Mouse (Mus musculus): ENCODE results near the gene Phactr1. TPM values are rescaled to one million over a fixed set of nuclear protein-coding genes. Genes with fewer than 3 reads are reported as not detected.

Phactr1 gene
- polyA plus RNA-seq, 1 experiment from 2014 or later = 0.34 TPM

DNA sequence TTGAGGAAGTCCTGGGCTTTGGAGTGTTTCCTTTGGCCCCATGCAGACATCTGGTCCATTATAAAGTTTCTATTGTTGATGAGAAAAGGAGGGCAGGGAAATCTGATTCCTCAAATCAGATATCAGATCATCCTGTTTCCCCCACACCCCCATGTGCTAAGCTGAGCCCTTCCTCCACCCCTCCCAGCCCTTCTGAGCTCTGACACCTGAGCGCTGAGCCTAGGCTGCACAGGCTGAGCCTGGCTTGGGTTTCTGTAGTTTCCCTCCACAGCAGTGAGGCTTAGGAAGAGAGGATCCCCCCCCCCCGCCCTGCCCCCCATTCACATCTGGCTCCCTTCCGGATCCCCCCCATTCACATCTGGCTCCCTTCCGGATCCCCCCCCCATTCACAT is 444.3 kb downstream of the Phactr1 start:
- H3K4me3 ChIP-seq (ENCODE audit: inconsistent target) = no peak overlapping the region
- H3K36me3 ChIP-seq (ENCODE audit: inconsistent target) = no peaks in the 10 kb centered on the region
- WGBS (ENCODE audit: missing documents) = 50% methylated on average over 4 of the region's 4 CpGs
- H3K79me2 ChIP-seq (ENCODE audit: inconsistent target) = no peaks in the 10 kb centered on the region
- no peak overlapping the region for H3K27ac ChIP-seq

DNA sequence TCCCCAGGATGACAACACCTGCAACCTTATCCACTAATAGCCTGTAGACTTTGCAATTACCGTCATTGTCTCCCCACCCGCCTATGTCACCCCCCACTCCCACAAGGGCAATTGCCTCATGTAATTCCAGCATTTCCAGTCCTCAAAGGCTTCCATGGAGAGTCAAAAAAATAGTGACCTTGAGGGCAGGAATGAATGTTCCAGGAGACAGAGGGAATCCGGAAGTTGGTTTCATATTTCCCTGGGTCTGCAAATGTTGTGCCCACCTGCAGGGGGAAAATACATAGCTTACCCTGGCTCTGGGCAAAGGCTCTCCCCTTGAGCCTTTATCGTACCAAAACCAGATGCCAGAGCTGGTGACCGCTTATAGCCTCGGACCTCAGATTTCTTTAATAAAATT is 449.7 kb downstream of the Phactr1 start:
- no peaks in the 10 kb centered on the region for H3K79me2 ChIP-seq (ENCODE audit: inconsistent target)
- WGBS (ENCODE audit: missing documents) = 94% methylated on average over 6 of the region's 6 CpGs
- H3K36me3 ChIP-seq (ENCODE audit: inconsistent target) = no peaks in the 10 kb centered on the region
- no peak overlapping the region for H3K4me3 ChIP-seq (ENCODE audit: inconsistent target)
- no peak overlapping the region for H3K27ac ChIP-seq

DNA sequence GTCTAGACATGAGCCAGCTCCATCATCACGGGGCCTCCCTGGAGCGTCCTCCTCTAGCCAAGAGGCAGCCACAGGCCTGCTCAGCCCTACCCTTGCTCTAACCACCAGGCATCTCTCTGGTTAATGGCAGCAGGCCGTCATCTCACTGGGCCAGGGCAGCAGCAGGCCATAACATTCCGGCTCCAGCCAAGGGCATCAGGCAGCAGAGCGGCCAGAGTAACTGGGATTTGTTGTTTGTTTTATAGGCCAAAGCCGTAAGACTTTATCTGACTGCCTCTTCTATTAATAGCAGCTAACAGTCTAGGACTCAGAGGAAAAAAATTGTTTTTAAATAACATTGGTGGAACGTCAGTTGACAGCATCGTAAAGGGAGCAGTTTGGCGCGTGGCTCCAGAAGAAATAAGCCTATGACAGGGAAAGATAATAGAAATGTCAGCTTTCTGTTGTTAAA is 451.3 kb downstream of the Phactr1 start:
- H3K27ac ChIP-seq = no peak overlapping the region
- WGBS (ENCODE audit: missing documents) = 93% methylated on average over 10 of the region's 10 CpGs
- H3K4me3 ChIP-seq (ENCODE audit: inconsistent target) = no peak overlapping the region
- H3K79me2 ChIP-seq (ENCODE audit: inconsistent target) = no peaks in the 10 kb centered on the region
- no peaks in the 10 kb centered on the region for H3K36me3 ChIP-seq (ENCODE audit: inconsistent target)

DNA sequence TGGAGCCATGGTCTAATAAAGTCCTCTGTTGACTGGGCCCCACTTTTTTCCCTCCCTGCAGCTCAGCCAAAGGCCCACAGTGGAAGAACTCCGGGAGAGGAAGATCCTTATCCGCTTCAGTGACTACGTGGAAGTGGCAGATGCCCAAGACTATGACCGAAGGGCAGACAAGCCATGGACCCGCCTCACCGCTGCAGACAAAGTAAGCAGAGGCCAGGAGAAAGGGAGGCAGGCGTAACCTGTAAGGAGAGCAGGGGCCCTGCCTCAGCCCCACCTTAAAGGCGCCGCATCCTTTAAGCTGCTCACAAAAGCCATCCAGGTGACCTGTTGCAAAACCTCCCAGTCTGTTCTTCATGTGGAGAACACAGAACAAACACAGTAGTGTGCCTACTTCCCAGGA is 452.4 kb downstream of the Phactr1 start:
- 94% methylated on average over 9 of the region's 9 CpGs for WGBS (ENCODE audit: missing documents)
- no peaks in the 10 kb centered on the region for H3K36me3 ChIP-seq (ENCODE audit: inconsistent target)
- no peak overlapping the region for H3K4me3 ChIP-seq (ENCODE audit: inconsistent target)
- H3K79me2 ChIP-seq (ENCODE audit: inconsistent target) = no peaks in the 10 kb centered on the region
- H3K27ac ChIP-seq = no peak overlapping the region

DNA sequence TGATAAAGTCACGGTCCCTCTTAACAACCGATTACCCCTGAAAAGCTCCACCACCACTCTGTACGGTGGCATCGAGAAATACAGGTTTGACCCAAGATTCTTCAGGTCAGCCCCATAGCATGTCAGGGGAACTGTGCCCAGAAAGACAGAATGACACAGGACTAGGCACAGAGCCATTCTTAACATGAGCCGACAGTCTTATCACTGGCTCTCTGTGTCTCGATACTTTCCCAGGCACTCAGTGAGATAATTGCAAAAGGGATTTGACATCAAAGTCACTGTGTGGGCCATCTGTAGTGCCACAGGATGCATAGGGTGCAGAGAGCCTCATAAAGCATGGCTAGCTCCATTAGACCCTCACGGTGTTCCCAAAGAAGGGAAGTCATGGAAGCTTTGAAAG is 453.0 kb downstream of the Phactr1 start:
- Histone ChIP-seq H3K27ac (no peak overlapping the region), H3K4me3 (ENCODE audit: inconsistent target) (no peak overlapping the region), H3K36me3 (ENCODE audit: inconsistent target) (no peaks in the 10 kb centered on the region), H3K79me2 (ENCODE audit: inconsistent target) (no peaks in the 10 kb centered on the region)
- 91% methylated on average over 7 of the region's 7 CpGs for WGBS (ENCODE audit: missing documents)

DNA sequence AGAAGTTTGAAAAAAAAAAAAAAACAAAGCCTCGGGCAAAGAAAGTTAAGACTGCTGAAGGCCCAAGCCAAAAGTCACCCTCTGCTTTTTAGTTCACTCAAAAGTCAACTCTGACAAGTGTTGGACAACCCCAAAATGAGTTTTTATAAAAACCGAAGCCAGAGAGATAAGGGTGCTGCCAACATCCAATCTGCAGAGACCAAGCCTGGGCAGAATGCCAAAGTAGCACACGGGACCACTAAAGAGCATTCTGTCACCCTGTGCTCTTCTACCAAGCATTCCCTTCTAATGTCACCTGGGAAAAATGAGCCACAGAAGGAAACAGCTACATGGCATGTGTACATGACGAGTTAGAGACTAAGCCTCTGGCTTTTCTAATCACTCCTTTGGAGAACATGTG is 454.0 kb downstream of the Phactr1 start:
- no peak overlapping the region for H3K27ac ChIP-seq
- H3K79me2 ChIP-seq (ENCODE audit: inconsistent target) = no peaks in the 10 kb centered on the region
- H3K4me3 ChIP-seq (ENCODE audit: inconsistent target) = no peak overlapping the region
- WGBS (ENCODE audit: missing documents) = 50% methylated on average over 4 of the region's 4 CpGs
- no peaks in the 10 kb centered on the region for H3K36me3 ChIP-seq (ENCODE audit: inconsistent target)

DNA sequence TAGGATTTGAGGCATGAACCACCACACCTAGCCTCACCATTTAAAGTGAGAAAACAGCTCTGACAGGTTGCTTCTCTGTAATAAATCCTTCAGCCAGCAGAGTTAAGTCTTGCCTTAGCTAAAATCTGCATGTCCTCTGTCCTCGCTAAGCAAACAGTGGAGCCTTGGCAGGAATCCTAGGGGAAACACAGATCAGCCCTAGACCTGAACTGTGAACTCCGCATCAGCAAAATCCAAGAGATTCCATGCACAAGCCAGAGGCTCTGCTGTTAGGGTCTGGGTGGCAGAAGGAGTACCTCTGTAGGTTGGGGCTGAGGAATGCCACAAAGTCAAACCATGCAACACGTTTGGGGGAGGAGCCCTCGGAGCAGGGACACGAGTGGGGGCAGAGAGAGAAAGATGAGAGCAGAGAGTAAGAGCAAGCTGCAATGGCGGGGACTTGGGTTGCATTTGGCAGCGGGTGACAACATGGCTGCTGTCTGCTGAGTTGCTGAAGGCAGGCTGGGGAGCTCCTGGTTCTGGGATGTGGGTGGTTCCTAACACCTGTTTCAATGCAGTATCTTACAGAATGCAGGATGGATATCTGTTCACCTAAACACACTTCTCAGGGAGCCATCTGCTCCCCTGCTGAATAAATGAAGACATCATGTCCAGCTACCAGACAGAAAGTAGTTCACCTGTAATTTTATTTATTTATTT is 464.4 kb downstream of the Phactr1 start:
- WGBS (ENCODE audit: missing documents) = 92% methylated on average over 7 of the region's 7 CpGs
- Histone ChIP-seq H3K27ac (no peak overlapping the region), H3K36me3 (ENCODE audit: inconsistent target) (no peaks in the 10 kb centered on the region), H3K79me2 (ENCODE audit: inconsistent target) (no peaks in the 10 kb centered on the region), H3K4me3 (ENCODE audit: inconsistent target) (no peak overlapping the region)

DNA sequence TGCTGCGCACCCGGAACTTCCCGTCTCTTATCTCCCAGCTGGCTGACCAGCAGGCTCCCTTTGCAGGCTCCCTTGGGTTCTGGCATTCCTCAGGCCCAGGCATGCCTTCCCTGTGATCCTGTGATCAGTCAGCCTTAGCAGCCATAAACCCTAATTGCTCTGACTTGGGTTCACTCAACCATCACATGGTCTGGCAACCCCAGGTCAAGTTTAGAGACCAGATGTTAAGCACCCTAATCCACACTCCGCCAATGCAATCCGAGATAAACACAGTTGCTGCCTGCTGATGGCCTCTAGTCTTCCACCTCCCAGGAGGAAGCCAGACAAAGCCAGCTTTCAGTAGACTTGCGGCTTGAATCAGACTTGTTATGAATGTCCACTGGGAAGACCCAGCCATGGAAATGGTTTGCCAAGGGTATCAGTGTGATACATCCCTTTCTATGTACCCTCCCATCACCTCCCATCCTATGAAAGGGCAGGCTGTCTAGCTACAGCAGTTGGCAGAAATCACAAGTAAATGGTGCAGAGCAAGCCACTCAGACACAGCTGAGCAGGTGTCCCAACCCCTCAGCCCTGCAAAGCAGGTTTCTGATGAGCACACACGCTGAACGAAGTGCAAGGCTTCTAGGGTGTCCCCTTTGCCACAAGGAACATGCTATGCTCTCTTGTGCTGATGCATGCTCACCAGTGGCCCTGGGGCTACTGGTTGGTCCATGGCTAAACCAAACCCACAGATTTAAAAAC is 466.3 kb downstream of the Phactr1 start:
- WGBS (ENCODE audit: missing documents) = 97% methylated on average over 8 of the region's 8 CpGs
- no peaks in the 10 kb centered on the region for H3K79me2 ChIP-seq (ENCODE audit: inconsistent target)

DNA sequence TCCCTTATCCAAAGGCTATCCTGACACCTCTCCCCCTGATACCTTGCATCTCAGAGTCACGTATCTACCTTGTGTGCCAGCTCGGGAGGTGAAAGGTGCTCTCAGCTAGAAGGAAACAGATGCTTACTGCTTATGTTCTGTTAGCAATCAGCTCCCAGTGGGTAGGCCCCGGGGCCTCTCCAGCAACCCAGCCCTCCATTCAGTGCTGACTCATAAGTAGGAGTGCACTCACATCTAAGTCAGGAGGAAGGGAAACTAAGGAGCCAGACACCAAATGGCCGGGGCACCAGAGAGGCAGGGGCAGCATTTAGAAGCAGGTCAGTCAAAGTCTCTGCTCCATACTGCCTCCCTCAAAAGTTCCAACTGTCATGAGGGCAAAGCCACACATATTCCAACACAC is 468.3 kb downstream of the Phactr1 start:
- no peak overlapping the region for H3K4me3 ChIP-seq (ENCODE audit: inconsistent target)
- no peak overlapping the region for H3K27ac ChIP-seq
- no peaks in the 10 kb centered on the region for H3K79me2 ChIP-seq (ENCODE audit: inconsistent target)
- 34% methylated on average over 4 of the region's 4 CpGs for WGBS (ENCODE audit: missing documents)
- no peaks in the 10 kb centered on the region for H3K36me3 ChIP-seq (ENCODE audit: inconsistent target)

More for the DNA sequence above, 466.3 kb downstream of the Phactr1 start:
- Histone ChIP-seq H3K36me3 (ENCODE audit: inconsistent target) (no peaks in the 10 kb centered on the region), H3K27ac (no peak overlapping the region), H3K4me3 (ENCODE audit: inconsistent target) (no peak overlapping the region)

DNA sequence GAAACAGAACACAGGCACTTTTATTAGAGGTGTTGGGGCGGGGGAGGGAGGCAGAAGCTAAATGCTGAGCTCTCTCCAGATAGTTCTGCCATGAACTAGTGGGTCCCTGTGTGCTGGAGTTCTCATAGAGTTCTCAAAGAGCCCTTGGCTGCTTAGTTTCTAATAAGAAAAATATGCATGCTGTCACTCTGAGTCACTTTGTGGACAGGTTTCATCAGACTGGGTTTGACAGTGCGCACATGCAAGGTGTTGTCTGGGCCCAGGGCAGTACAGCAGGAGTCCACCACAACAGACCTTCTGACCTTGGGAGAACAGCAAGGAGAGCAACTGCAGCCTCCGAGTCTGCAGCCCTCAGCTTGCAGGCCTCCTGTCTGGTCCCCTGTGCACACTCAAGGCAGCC is 469.2 kb downstream of the Phactr1 start:
- H3K27ac ChIP-seq = no peak overlapping the region
- no peaks in the 10 kb centered on the region for H3K79me2 ChIP-seq (ENCODE audit: inconsistent target)
- WGBS (ENCODE audit: missing documents) = 96% methylated on average over 3 of the region's 3 CpGs
- no peak overlapping the region for H3K4me3 ChIP-seq (ENCODE audit: inconsistent target)
- peaks cover 7% of the 10 kb centered on the region; the same call in 1 of the 2 replicates for H3K36me3 ChIP-seq (ENCODE audit: inconsistent target)

DNA sequence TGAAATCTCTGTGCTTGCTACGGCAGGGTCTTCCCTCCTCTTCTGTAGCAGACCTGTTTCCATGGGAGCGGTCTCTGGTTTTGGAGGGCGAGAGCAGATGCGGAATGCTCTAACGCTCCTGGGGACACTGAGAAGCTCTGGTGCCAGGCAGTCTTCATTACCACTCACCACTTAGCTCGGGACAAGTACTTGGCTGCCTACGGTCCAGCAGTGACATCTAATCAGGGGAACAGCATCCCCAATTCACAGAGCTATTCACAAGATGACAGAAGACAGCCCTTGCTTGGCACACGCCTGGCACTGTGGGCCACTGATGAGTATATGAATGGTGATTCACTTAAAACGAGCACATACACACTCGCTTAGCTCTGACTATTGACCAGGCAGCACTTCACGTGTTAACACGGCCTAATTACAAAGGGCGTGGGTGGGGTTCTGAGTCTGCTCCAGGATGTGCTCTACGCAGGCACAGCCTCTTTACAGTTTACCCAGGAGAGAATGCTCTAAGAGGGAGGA is 471.6 kb downstream of the Phactr1 start:
- Histone ChIP-seq H3K4me3 (ENCODE audit: inconsistent target) (no peak overlapping the region), H3K27ac (no peak overlapping the region), H3K36me3 (ENCODE audit: inconsistent target) (peaks cover 8% of the 10 kb centered on the region; the same call in 1 of the 2 replicates), H3K79me2 (ENCODE audit: inconsistent target) (no peaks in the 10 kb centered on the region)
- 98% methylated on average over 14 of the region's 14 CpGs for WGBS (ENCODE audit: missing documents)

DNA sequence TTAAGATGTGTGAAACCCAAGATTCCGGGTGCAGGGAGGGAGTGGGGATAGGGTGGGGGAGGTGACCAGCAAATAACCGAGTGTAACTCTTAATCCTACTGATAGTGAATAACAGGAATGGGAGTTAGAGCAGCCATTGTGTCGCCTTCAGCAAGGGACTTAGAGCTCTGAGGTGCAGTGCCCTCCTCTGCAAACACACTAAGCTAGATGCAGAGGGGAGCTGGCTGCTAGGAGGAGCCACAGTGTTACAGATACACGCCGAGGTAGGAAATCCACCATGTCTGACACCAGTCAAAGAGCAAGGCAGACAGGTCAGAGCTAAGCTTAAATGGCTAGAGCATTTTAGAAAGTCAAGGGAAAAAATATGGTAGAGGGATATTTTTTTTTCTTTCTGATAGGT is 476.9 kb downstream of the Phactr1 start:
- H3K4me3 ChIP-seq (ENCODE audit: inconsistent target) = no peak overlapping the region
- no peaks in the 10 kb centered on the region for H3K79me2 ChIP-seq (ENCODE audit: inconsistent target)
- H3K36me3 ChIP-seq (ENCODE audit: inconsistent target) = peaks cover 8% of the 10 kb centered on the region; the same call in 1 of the 2 replicates
- H3K27ac ChIP-seq = no peak overlapping the region
- 93% methylated on average over 5 of the region's 5 CpGs for WGBS (ENCODE audit: missing documents)

DNA sequence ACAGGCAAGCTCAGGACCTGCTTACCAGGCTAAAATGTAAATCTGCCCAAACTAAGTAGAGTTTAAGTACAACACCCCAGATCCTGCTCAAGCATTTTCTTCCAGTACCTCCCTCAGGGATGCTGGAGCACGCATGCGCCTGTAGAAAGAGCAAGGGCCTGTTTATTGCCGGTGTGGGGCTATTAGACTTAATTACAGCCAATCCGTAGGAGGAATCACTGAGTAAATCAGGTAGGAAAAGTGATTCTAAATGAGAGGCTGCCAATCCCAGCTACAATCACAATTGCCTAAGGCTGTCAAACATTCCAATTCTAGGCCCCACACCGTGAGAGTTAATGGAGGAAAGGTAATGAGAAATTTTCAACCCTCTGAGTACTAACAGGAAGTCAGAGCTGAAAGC is 477.9 kb downstream of the Phactr1 start:
- 88% methylated on average over 5 of the region's 5 CpGs for WGBS (ENCODE audit: missing documents)
- Histone ChIP-seq H3K27ac (no peak overlapping the region), H3K36me3 (ENCODE audit: inconsistent target) (peaks cover 11% of the 10 kb centered on the region; the same call in 1 of the 2 replicates), H3K4me3 (ENCODE audit: inconsistent target) (no peak overlapping the region), H3K79me2 (ENCODE audit: inconsistent target) (no peaks in the 10 kb centered on the region)

DNA sequence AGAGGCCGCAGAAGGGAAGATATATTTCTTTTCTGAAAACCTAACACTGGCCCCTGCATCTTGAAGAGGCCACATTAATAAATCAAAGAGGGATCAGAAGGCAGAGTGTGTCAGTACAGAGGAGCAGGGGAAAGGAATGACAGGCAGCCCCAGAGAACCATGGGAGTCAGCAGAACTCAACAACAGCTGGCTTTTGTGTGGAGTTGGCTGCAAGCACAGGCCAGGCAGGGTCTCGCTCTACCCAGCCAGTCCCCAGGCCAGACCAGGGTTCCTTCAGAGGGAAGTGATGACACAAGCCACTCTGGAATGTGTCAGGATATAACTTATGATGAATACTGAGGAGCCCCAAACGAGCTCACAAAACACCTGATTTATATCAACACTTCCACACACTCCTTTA is 479.0 kb downstream of the Phactr1 start:
- no peaks in the 10 kb centered on the region for H3K79me2 ChIP-seq (ENCODE audit: inconsistent target)
- WGBS (ENCODE audit: missing documents) = 76% methylated on average over 3 of the region's 3 CpGs
- no peak overlapping the region for H3K4me3 ChIP-seq (ENCODE audit: inconsistent target)
- H3K36me3 ChIP-seq (ENCODE audit: inconsistent target) = peaks cover 12% of the 10 kb centered on the region; the same call in 1 of the 2 replicates
- no peak overlapping the region for H3K27ac ChIP-seq

DNA sequence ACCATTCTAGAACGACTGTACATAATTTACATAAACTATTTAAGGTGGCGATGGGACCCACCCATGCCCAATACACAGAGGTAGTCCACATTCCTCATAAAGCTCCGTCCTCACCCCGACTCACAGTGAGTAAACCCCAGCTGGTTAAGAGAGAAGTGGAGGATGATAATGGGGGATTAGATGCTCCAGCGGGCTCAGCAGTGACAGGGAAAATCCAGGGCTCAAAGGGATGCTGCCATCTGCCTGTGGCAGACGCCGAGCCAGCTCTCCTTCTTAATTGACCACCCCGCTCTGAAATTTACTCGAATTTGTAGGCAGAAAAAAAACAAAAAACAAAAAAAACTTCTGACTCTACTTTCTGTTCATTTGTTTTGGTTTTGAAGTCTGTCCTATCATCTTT is 487.3 kb downstream of the Phactr1 start:
- Histone ChIP-seq H3K36me3 (ENCODE audit: inconsistent target) (0 out of 2 replicates have a peak, but pooled peaks cover 9% of the 10 kb centered on the region), H3K4me3 (ENCODE audit: inconsistent target) (no peak overlapping the region), H3K27ac (no peak overlapping the region), H3K79me2 (ENCODE audit: inconsistent target) (no peaks in the 10 kb centered on the region)
- WGBS (ENCODE audit: missing documents) = 89% methylated on average over 9 of the region's 9 CpGs
